Mouse (Mus musculus) neural tube, postnatal 0 days (tissue): ENCODE results near the gene Wdr24. TPM values are rescaled to one million over a fixed set of nuclear protein-coding genes. Genes with fewer than 3 reads are reported as not detected.

ENCODE experiments used
- polyA plus RNA-seq: library from polyadenylated mRNA; unstranded; fragments of >200 nt; fragmentation: Nextera tagmentation; extraction: Ambion mirVana; gene quantifications from 2 replicates; pipeline ENCODE4 v1.2.1, GENCODE M21; 2015

The Wdr24 gene
- polyA plus RNA-seq: 21.0 and 21.7 TPM in 2 replicates

GRCm38 (mm10) chr17:25823452-25823851, at the start of gene Wdr24:
TSS of gene Wdr24 (plus strand) at chr17:25823627.

GRCm38 (mm10) chr17:25785281-25785745, 38.1 kb upstream of the Wdr24 start, which contains the start of gene Haghl:
TSS of gene Haghl (minus strand) at chr17:25785673.

GRCm38 (mm10) chr17:25786280-25786679, 37.1 kb upstream of the Wdr24 start, which contains the start of gene Ccdc78:
TSS of gene Ccdc78 (plus strand) at chr17:25786580.

GRCm38 (mm10) chr17:25792615-25793014, 30.8 kb upstream of the Wdr24 start, which contains the start of gene Fam173a:
TSS of gene Fam173a (minus strand) at chr17:25792901.

GRCm38 (mm10) chr17:25795609-25796092, 27.8 kb upstream of the Wdr24 start, which contains the start of gene AC134908.4:
TSS of gene AC134908.4 (minus strand) at chr17:25795659.

GRCm38 (mm10) chr17:25796951-25797369, 26.5 kb upstream of the Wdr24 start, which contains the start of gene Metrn:
TSS of gene Metrn (minus strand) at chr17:25797136.

GRCm38 (mm10) chr17:25808789-25809605, 14.4 kb upstream of the Wdr24 start, which contains the start of gene Fbxl16:
TSS of gene Fbxl16 (plus strand) at chr17:25809085.

GRCm38 (mm10) chr17:25828712-25829557, 5.5 kb downstream of the Wdr24 start, which contains the start of gene Jmjd8:
TSS of gene Jmjd8 (plus strand) at chr17:25828867.

GRCm38 (mm10) chr17:25833291-25833663, 9.8 kb downstream of the Wdr24 start, which contains the start of gene Stub1:
TSS of gene Stub1 (minus strand) at chr17:25833404.

GRCm38 (mm10) chr17:25837076-25837410, 13.6 kb downstream of the Wdr24 start, which contains the start of gene Rhbdl1:
TSS of gene Rhbdl1 (minus strand) at chr17:25837295.

GRCm38 (mm10) chr17:25841117-25841880, 17.9 kb downstream of the Wdr24 start, which contains the start of gene Gm20683:
TSS of gene Gm20683 (minus strand) at chr17:25841763.

GRCm38 (mm10) chr17:25844396-25844901, 21.0 kb downstream of the Wdr24 start, which contains the start of gene Rhot2:
TSS of gene Rhot2 (minus strand) at chr17:25844851.

GRCm38 (mm10) chr17:25860832-25861703, 37.6 kb downstream of the Wdr24 start, which contains the start of gene Wdr90:
TSS of gene Wdr90 (minus strand) at chr17:25861501.

GRCm38 (mm10) chr17:25868601-25869191, 45.3 kb downstream of the Wdr24 start, which contains the start of gene Mcrip2:
TSS of gene Mcrip2 (minus strand) at chr17:25868764.

GRCm38 (mm10) chr17:25874721-25875170, 51.3 kb downstream of the Wdr24 start, which contains the start of gene Mettl26:
TSS of gene Mettl26 (plus strand) at chr17:25875074.

